Mouse (Mus musculus) CD8-positive naive resting alpha-beta T cell, adult 2 months (primary cell): ENCODE measurements at regions not wholly inside any gene's neighbourhood (a gene's known extent, or its start where the extent isn't known, plus 50 kb on each side); places are given as distances from the start of the nearest gene placed in this dataset.

Experiments
- DNase-seq, 2 experiments: peaks; one replicate each; pipeline ENCODE4 v3.0.0; 2022; ENCODE audit warnings: low read depth in 2 of 2, low spot score in 2 of 2

GRCm38 (mm10) chr5:73729646-73730045, 78.5 kb downstream of the Spata18 start:
- no peak for DNase-seq

DNA sequence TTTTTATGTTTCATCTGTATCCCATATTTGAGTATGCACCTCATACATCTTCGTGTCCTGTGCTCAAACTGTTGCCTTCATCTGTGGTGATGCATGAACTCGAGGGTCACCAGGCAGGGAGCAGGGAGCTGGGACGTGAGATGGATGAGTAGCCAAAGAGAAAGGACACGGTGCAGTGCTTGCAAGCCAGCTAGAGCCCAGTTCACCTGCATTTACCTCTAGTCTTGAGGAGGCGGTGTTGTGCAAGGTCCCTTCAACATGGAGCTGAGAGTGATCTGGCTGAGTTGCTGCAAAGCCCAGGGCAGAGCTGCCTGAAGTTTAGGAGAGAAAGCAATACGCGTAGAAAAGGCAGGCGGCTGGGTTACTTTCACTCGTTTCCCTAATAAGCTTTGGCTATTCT, 80.2 kb downstream of the Spata18 start:
- DNase-seq = no peak

- no peak for DNase-seq
Measured at GRCm38 (mm10) chr5:73731991-73732565, 80.9 kb downstream of the Spata18 start.

- DNase-seq = no peak
Measured at GRCm38 (mm10) chr5:73740766-73741165, 89.6 kb downstream of the Spata18 start.

GRCm38 (mm10) chr5:73741441-73741840, 90.3 kb downstream of the Spata18 start:
- no peak for DNase-seq

GRCm38 (mm10) chr5:73743953-73744352, 92.8 kb downstream of the Spata18 start:
- no peak for DNase-seq

DNA sequence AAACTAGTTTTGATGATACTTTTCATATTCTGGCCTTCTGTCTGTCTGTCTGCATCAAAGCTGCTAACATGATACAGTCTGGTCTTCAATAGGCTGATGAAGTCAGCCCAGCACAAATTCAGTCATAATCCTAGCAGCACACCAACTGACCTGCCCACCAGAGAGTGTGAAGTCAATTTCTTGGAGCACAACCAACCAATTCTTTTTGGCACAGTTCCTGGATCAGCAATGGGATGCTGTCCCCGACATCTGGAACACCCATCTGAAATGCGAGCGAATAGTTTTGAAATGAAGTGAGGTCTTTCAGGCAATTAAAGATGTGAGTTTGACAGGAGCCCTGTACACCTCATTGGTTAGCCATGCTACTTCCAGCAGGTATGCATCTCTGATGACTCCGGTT, 98.6 kb downstream of the Spata18 start:
- DNase-seq = no peak

GRCm38 (mm10) chr5:73752225-73752644, 101.1 kb downstream of the Spata18 start:
- no peak for DNase-seq

DNA sequence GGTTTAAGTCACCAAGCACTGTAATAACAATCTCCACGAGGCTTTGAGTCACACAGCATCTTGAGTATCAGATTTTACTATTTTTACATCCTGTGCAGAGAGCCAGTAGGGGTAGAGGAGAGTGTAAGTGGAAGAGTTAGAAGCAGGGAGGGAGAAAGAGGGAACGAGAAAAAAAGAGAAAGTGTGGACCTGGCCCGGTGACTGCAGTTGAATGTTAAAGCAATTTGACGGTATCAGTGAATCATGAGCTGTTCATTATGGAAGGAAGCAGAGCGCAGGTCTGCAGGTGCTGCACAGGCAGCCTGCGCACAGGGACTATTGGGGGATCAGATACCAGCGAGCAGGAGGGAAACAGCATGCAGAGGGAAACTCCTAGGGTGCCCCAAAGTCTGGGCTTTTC, 102.6 kb downstream of the Spata18 start:
- no peak for DNase-seq

- no peak for DNase-seq
Measured at GRCm38 (mm10) chr5:73758534-73758933, 107.4 kb downstream of the Spata18 start.

- no peak for DNase-seq
Measured at GRCm38 (mm10) chr5:73761236-73761635, 110.1 kb downstream of the Spata18 start.

DNA sequence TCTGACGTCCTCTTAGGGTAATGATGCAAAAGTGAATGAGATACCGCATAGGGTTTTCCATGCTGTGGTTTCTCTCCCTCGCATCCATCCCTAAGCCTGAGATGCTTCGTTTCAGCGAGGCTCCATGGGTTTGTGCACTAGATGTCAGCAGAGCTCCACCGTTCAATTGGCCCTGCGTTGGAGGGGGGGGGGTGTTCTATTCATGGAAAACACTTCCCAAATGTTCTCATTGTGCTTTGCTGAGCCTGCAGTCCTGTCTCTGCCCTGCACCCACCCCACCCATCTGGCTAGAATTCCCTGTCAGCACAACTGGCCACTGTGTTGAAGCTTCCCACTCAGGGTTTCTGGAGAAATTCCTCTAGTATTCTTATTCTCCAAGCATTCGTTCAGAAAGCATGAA, 110.5 kb downstream of the Spata18 start:
- no peak for DNase-seq

- DNase-seq = no peak
Measured at GRCm38 (mm10) chr5:73764226-73764625, 113.0 kb downstream of the Spata18 start.

GRCm38 (mm10) chr5:73765466-73765865, 114.3 kb downstream of the Spata18 start:
- no peak for DNase-seq

GRCm38 (mm10) chr5:73768253-73768652, 117.1 kb downstream of the Spata18 start:
- DNase-seq = no peak

- no peak for DNase-seq
Measured at GRCm38 (mm10) chr5:73775775-73776548, 124.8 kb downstream of the Spata18 start.

DNA sequence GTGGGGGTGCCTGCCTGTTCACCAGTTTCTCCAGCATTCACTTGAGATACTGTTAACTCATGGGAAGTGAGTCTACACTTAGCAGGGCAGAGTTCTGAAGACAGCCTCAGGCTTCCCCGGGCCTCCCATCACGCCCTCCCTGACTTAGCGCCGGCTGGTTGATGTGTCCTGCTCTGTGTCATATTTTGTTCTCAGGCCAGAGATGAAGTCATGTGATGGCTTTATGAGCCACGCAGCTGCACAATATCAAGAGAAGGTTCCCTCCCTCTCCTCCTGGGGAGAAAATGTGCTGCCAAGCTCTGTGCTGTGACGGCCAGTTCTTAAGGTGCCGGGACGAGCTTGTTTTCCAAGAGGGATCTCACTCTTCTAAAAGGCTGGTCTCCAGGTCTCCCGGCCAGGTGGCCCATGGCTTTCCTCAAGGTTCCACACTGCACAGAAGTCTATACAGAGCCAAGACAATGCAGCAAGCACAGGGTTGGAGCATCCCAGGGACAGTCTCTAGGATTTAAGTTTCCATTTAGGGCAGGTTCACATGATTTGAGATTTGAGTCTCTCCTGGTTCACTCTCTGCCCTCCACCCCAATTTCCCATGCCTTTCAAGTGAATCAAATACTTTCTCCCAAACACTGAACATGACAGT, 126.2 kb downstream of the Spata18 start:
- no peak for DNase-seq

DNA sequence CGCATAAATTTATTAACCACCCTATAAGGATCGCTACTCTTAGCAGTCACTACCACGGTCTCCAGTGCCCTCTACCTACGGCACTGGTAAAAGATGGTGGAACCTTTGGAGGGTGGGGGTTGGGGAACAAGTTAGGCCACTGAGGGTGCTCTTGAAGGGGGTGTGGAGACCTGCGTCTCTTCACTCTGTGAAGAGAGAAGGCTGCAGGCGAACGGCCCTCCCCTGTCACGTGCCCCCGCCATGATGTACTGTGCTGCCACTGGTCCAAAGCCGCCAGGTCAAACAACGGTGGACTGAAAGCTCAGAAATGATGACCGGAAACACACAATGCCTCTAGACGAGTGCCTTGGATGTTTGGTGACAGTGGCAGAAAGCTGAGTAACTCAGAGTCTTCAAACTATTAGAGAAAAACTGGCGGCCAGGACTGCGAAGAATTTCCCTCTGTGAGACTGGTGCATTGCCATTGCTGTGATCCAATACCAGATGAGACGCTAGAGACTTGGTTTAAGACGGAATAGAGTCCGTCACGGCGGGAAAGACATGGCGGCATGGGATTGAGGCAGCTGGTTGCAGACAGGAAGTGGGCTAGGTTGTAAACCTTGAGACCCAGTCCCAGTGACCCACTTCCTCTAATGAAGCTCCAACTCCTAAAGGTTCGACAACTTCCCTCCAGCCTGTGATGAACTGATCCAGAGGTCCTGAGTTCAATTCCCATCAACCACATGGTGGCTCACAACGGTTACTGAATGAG, 130.2 kb downstream of the Spata18 start:
- no peak for DNase-seq

DNA sequence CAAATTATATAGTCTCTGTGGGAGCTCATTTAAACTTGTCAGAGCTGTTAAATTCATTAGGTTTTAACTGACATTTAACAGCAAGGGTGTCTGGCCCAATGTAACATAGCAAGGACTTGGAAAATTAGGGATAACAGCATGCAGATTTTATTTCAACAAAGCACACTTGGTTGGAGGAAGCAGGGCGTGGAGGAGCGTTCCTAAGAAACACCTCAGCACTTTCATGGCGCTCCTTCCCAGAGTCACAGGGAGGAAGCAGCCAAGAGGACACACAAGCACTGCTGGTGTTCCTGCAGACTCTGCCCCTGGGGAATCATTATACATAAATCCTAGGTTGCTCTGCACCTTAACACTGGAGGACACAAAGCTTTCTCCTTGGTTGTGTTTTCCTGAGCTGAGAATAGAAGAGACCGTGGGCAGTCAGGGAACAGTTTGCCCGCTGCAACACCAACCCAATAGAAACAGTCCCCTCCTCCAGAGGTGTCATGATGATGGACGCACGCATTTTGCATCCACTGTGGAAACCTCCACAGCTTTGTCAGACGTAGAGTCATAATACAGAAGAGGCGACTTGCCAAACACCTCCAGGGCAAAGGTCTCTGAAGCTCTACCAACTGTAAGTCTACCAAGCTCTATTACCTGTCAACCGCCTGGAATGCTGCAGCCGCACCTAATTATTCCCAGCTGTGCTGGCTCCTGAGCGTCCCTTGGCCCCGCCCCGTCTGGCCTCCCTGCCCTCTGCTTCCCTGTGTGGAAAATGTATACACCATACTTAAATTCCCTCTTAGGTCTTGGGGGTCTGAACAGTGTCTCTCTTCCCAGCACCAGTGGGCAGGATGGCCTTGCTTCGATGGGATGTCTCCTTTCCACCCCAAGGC, 131.3 kb downstream of the Spata18 start:
- no peak for DNase-seq

DNA sequence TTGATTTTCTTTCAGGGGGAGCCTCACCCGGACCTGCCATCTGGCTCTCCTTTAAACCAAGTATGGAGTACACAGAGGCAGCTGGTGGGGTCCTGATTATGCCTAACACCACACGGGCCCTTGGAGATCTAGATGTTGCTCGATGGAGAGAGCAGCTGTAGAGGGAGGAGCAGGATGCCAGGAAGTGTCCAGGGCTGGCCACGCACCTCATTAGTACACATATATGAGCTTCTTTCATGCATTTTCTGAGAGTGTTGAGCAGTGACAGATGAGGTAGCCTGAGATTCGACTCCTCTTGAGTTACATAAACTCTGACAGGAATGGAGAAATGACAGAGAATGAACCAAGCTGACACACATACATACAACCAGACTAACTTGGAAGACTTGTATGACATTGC, 136.1 kb downstream of the Spata18 start:
- DNase-seq = no peak

DNA sequence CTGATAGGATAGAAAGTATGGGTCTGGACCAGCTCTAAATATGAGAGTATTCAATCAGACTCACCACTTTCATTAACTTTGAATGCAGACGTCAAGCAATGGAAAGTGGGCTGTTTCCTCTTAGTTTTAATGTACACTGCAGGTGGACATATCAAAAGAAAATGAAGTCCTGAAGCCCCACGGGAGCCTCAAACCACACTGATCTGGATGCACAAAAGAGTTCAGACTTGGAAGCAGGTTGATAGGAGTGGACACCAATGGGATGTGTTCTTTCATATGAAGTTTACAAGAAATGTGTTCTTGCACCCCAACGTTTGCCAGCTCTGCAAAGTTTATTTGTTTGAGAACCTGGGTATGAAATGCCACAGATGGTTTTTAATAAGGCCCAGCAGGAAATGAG, 141.0 kb downstream of the Spata18 start:
- no peak for DNase-seq
